Mouse (Mus musculus): ENCODE results near the gene Ctnna2.

The Ctnna2 gene

DNA sequence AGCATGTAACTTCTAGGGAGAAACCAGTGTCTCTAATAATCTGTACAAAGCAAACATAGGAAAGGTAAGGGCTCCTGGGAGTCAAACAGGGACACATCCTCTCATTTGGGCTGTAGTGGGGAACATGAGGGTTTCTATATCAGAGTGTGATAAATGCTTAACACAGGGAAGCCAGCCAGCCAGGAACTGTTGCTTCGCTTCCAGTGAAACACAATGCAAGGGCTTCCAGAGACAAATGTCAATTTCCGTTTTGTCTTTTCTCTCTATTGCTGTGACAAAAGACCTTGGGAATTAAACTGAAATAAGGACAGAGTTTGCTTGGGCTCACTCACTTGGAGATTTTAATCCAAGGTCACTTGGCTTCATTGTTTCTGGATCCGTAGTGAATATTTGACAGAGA lies 162.4 kb downstream of the Ctnna2 start:
- DNase-seq (ENCODE audit: low read depth, low spot score), result no peak

DNA sequence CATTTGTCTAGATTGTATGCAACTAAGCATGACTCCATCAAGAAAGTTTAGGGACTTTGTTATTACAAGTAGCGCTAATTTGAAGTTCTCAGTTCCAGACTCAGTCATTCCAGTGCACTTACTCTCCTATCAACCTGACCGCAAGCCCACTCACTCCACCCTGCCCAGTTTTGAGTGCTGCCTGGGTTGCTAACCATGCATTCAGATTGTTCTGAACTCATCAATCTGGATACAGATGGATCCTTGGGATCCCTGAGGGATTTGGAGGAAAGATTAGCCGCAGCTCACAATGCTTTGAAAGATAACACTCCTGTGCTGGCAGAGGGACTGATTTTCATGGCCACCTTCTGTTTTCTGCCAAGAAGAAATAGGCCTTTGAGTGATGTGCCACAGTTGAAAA lies 168.5 kb downstream of the Ctnna2 start:
- no peak for DNase-seq (ENCODE audit: low read depth, low spot score)

DNA sequence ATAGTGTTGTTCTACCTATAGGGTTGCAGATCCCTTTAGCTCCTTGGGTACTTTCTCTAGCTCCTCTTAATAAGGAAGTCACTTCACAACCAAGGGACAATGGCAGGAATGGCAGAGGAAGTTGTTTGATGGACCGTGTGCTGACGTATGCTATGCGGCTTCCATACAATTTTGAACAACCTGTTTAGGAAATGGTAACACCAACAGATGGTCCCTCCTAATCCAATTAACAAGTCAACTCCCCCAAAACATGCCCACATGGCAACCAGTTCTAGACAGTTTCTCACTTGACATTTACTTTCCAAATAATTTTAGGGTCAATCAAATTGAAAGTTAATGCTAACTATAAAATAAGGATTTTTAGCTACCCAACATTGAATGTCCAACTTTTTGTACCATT lies 176.9 kb downstream of the Ctnna2 start:
- DNase-seq (ENCODE audit: low read depth, low spot score), result no peak

DNA sequence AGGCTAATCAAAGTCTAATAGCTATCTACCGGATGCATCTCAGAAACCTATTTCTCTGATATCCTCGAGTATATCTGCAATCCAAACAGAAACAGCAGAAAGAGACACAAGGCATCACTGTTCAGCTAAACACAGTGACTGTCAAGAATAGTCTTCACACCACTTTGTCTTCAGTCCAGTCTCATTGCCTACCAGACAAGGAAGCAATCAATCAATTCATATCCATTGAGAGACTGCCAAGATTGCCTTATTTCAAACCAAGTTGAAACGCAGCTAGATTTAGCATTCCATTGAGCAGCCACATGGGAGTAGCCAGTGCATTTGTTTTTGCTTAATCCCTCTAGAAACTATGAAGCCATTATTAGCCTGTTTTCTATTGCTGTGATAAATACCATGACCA lies 196.2 kb downstream of the Ctnna2 start:
- DNase-seq (ENCODE audit: low read depth, low spot score), result no peak

DNA sequence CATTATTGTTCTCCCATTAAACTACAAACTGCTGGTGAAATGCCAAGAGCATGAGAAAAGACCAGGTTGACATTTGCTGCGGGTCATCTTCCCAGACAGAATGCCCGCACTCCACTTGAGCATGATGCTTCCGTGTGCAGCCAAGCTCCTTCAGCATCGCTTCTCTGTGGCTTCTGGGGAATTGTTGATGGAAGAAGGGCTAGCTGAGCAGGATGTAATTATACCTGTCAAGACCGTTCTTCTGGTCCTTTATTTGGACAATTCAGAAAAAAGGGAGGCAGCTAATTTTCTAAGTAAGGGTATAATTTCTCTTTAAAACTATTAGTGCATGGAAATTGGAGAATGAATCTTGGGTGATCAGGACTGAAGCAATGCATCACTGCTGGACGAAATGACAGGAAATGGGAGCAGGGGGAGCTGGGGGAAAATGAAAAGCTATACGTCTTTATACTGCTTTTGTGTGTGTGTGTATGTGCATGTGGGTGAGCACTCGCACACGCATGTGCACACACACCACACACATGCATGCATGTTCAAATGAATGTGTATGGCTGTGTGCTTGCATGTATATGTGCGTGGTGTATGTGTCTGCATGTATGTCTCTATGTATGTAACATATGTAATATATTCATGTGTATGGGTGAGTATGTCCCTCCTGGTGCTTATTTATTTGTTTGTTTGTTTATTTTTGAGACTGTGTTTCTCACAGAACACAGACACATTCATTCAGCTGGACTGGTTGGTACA lies 211.0 kb downstream of the Ctnna2 start:
- DNase-seq (ENCODE audit: low read depth, low spot score), result no peak

DNA sequence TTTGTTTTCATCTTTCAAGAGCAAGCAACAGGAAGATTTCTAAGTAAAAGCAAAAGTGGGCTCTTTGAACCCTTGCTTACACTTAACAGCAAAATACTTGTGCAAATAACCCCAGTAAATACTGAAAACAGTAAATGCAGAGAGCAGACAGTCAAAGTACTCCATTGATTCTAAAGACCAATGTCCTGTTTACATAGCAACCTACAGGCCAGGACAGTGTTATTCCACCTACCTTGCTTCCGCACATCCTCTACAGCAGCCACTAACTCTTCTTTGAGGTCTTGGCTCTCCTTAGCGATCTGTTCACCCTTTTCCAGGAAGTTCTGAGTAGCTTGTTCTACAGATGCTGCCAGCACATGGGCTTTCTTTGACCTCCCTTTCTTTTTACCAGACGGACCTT lies 221.3 kb downstream of the Ctnna2 start:
- no peak for DNase-seq (ENCODE audit: low read depth, low spot score)

DNA sequence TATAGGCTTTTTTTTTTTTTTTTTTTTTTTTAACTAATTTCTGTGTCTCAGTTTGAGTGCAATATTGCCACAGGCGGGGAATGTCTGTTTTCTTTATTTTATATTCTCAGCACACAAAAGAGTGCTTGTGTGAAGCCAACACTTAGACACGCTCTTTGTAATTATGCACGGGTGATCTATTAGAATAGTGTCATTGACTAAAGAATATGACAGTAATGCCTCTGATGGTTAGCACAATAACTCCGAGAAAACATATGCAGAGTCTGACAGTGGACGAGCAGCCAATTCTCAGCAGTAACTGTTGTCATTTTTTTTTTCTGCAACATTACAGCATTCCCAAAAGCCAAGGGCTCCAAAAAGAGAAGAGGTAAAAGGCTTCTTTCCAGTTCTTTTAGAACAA lies 234.1 kb downstream of the Ctnna2 start:
- no peak for DNase-seq (ENCODE audit: low read depth, low spot score)

DNA sequence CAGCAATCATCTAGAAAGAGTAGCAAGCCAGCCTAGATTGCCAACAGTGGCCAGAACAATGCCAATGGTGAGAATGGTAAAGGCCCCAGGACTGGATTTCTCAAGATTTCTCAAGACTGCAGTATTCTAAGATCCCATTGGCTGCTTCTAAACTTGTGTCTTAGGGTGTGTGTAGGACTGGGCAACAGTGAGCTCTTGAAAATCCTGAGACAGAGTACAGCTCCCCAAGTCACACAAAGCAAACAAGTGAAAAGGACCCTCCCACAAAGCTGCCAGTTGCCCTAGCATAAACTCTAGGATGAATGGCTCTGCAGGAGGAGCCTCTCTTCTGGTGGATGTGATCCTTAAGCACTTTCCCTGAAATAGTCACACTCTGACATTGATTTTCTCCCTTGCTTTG lies 235.8 kb downstream of the Ctnna2 start:
- DNase-seq (ENCODE audit: low read depth, low spot score), result no peak

DNA sequence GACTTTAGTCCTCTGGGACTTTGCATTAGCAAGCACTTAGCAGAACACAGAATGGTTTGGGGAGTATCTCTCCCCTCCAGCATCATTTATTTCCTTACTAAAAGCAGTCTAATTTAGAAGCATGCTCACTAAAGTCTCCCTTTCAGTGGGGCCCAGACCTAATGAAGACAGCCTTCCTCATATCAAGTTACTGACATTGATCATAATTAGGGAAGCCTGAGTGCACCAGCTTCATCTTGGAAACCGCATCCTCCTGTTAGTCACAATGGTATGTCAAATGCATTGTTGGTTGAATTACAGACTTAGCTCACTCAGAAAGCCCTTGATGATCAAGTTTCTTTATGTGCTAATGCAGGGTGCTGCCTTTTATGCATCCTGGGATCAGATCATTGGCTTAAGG lies 236.5 kb downstream of the Ctnna2 start:
- no peak for DNase-seq (ENCODE audit: low read depth, low spot score)

DNA sequence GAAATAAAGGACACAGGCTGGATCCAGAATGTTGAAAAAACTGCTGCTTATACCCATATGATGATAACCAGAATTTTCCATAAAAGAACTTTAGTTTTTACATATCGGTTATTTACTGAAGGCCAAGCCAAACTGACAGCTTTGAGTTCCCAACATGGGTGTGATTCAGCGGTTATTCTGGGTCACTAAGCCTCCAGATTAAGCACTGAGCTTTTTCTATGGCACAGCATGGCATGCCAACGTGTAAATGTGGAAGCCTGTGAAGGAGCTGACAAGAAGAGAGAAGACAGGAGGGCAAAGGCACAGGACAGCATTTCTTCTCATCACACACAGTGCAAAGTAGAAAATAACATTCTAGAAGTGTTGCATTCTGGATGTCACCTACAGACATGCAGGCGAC lies 240.9 kb downstream of the Ctnna2 start:
- DNase-seq (ENCODE audit: low read depth, low spot score), result no peak

DNA sequence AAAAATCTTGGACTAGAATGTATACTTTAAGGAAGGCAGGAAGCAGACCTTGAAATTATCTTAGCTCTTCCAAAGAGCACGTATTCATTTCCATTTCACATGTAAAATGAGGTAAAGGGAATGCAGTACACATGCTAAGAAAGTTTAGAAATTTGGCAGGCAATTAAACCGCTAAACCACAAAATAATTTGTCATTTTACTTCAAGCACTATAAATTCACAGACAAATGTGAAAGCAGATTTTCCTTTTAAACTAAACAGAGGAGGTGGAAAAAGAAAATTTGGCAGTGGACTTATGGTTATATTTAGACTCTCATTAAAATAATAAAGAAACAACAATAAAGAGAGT lies 254.6 kb downstream of the Ctnna2 start:
- no peak for DNase-seq (ENCODE audit: low read depth, low spot score)

DNA sequence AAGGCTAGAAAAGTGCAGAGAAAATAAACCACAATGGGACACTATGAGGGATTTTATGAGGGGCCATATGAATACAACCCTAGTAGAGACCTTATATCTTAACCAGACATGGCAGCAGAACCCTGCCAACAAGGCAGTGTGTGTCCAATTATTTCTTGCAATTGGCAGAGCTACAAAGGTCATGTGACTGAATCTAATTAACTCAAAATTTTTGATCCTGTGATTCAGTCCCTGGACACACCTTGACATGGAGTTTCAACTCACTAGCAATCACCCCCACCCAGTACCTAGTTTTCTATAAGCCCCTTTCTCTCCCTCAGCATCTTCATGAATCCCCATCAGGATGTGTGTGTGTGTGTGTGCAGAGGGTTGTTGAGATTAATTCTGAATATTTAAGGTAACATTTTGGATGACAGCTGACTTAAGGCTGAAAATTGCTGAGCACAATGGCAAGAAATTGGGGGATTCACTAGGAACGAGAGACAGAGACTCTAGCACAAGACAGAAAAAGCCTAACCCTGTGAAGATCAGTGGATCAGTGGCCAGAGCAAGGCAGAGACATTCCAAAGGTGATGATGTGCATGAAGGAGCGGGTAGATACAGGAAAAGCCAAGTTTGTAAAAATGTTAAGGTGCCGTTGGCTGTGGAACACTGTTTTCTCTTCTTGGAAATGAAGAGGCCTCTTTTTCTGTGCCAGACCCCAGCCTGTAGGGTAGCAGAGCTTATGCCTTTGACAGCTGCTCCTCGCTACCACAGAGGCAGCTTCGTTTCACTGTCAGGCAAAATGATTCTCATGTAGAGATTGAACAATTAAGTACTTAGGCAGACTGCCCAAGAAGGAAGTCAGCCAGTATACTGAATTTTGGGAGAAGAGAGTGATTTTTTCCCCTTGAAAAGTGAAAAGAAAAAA lies 255.2 kb downstream of the Ctnna2 start:
- no peak for DNase-seq (ENCODE audit: low read depth, low spot score)

DNA sequence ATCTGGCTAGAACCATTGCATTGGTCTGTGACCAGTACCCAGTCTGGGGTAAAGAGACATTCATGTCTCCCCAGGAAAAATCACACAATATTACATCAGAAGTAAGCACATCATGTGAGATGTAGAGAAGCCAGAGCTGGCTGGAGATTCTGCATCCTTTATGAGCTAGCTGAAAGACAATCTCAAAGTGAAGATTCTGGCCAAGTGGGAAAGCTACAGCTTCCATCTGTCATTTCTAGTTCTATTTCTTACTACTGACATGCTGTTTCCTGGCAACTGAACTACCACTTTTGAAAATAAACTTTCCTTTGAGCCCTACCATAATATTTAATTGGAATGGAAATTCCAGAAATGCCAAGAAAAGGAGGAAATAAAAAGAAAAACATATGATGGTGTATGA lies 285.4 kb downstream of the Ctnna2 start:
- no peak for DNase-seq (ENCODE audit: low read depth, low spot score)

DNA sequence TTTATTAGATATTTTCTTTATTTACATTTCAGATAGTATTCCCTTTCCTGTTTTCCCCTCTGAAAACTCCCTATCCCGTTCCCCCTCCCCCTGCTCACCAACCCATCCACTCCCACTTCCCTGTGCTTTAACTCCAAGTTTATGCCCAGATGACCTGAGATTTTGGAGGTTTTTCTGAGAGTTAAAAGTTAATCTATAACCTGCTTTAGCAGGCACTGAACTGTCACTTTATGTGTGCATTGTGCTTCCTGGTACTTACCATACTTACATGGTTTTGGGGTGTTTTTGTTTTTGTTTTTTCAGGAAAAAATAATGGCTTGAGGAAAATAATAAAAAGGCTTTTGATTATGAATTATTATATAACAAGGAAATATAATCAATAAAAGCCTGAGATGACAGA lies 292.3 kb downstream of the Ctnna2 start:
- no peak for DNase-seq (ENCODE audit: low read depth, low spot score)

DNA sequence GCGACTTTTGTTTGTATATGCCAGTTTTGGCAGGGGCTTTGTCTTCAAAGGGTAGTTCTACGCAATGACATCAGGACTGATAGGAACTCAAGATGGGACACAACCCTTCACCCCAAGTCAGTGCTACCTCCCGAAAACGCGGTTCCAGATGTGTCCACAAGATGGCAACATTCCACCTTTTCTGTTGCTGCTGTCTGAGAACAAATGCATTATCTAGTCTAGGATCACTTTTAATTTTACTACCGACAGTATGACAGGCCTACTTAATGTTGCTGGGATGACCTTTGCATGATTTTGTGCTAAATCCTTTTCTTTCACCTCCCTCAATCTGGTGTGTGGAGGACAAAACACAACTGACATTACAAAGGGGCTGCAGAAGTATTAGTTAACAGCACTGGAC lies 329.4 kb downstream of the Ctnna2 start:
- no peak for DNase-seq (ENCODE audit: low read depth, low spot score)

DNA sequence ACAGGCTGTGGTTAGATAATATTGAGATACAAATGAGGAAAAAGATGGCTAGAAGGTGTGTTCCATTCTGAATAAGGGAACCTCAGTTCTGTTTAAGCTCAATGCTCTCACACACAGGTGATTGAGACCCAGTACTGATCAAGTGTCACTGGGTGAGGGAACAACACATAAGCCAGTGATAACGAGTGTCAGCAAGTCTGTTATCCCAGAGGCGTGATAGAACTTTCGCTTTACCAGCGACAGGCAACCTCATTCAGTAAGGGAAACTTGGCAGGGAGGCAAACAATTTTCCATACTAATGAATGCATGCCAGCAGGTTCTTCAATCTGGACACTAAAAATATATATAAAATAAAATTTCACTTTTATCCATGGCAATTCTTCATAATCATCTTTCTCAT lies 334.9 kb downstream of the Ctnna2 start:
- no peak for DNase-seq (ENCODE audit: low read depth, low spot score)

DNA sequence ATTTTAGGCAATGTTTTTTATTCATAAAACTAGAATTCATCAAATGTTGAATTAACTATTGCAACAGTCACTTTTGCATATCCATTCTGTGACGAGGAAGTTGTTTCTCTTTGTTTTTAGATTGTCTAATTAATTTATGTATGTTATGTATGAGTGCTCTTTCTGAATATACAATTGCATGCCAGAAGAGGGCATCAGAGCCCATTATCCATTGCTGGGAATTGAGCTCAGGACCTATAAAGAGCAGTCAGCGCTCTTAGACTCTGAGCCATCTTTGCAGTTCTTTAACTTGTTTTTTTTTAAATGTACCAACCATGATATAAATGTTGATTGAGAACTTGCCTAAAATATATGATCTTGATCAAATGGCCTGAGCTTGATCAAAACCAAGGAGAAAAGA lies 340.7 kb downstream of the Ctnna2 start:
- no peak for DNase-seq (ENCODE audit: low read depth, low spot score)

DNA sequence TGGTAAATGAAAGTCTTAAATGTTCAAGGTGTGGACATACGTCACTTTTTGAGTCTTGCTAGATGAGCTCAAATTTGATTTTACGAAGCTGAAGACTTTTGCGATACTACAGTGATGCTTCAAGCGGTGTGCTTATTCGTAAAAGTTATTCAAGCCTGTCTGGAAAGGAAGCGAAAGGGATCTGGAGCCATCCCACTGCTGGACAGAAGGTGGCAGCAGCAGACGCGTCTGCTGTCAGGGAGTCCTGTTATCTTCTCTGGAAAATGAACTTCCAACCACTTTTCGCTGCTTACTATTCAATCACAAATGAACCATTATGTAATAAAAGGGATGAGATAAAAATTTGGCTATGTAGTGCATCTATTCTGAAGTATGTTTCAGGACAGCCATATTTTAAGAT lies 345.5 kb downstream of the Ctnna2 start:
- DNase-seq (ENCODE audit: low read depth, low spot score), result no peak

DNA sequence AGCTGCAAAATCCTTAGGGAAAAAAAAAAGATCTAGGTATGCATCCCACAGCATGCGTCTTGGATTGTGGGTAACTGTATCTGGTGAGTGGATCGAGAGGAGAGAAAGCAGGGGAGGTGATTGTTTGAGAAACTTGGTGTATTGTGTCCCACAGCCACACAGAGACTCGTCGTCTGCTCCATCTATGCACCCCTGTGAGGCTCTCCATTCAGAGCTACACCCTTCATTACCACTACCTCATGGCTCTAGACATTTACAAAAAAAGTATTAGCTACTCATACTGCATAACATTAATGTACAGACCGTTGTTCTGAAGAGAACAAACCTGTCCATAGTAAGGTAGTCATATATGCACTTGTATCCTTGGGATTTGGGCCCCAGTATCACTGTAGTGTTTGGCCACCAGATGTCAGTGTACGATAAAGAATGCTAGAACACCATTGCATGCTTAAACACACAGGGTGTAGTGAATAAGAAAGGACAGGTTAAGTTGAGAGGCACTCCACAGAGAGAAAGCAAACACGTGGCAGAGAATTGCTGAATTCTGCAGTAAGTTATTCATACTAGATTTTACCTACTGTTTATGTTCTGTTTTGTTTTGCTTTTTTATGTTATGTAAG lies 350.8 kb downstream of the Ctnna2 start:
- DNase-seq (ENCODE audit: low read depth, low spot score), result no peak

DNA sequence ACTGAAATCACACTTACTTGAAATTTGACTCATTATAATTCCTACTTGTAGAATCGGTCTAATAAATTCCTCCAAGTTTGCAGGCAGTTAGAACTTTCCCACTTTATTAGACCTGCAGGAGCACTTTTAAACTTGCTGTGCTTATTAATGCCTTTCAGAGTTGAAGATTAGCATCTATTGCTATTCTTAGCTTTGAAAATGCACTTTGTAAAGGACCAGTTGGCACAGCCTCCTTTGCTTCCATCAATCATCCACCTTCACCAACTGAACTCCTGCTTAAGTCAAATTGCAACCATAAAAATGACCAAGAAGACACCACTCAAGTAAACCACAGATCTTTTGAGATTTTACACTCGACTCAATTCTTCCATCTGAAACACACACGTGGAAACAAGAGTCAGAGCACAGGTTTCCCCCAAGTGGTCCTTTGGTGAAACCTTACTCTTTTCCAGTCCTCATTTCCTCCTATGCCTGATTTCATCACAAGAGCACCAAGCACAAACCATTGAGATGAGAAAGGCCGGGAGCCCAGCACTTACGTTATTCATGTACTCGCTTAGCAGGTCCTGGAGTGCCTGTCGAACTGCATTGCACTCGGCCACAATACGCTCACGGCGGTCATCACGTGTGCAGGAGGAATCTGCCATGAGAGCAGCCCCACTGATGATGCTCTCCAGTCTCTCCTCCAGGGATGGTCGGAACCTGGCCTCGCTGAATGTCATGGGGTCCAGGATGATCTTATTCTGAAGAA lies 374.7 kb downstream of the Ctnna2 start:
- DNase-seq (ENCODE audit: low read depth, low spot score), result no peak

DNA sequence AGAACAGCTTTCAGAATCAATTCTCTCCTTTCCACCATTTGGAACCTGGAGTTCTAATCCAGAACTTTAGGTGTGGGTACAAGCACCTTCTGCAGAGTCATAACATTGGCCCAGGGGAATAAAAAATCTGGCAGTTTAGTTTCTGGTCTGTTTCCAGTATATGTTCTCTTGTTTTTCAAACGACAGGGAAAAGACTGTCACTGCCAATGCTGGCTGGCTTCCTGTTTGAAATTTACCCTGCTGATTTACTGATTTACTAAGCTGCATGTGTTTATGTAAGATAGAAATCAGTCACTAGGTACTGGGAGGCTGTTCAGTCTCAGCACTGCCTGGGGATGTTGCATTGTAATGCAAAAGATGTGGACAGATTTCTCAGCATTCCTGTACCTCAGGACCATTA lies 375.6 kb downstream of the Ctnna2 start:
- no peak for DNase-seq (ENCODE audit: low read depth, low spot score)

DNA sequence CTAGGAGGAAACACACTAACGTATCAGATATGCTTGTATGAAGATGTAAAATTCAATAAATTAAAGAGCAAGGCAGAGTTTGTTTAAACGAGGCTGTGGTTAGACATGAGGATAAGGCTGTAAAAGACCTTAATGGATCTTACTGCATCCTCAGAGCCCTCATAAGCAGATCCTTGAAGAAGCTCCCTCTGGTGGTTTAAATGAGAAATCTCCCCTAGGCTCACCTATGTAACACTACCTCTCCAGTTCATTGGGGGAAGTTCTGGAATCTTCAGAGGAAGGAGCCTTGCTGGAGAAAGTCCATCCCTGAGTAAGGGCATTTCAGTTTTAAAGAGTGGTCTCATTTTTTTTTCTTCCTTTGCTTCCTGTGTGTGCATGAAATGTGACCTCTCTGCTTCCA lies 380.3 kb downstream of the Ctnna2 start:
- no peak for DNase-seq (ENCODE audit: low read depth, low spot score)
